Mouse (Mus musculus) brain, adult 10 weeks (tissue): ENCODE data around the gene Gmpr2. TPM values are rescaled to one million over a fixed set of nuclear protein-coding genes. Genes with fewer than 3 reads are reported as not detected.

Experiments used
- polyA plus RNA-seq: library from polyadenylated mRNA; stranded (reverse); fragments of 350-450 nt; fragmentation: Illumina TruSeq; extraction: RNeasy Lipid Tissue Mini Kit (QIAGEN cat#74804); gene quantifications from one replicate; pipeline ENCODE4 v1.2.3, GENCODE M21; 2015; ENCODE audit warnings: low read depth, low replicate concordance

Gene Gmpr2
- 36.9 TPM for polyA plus RNA-seq

DNA sequence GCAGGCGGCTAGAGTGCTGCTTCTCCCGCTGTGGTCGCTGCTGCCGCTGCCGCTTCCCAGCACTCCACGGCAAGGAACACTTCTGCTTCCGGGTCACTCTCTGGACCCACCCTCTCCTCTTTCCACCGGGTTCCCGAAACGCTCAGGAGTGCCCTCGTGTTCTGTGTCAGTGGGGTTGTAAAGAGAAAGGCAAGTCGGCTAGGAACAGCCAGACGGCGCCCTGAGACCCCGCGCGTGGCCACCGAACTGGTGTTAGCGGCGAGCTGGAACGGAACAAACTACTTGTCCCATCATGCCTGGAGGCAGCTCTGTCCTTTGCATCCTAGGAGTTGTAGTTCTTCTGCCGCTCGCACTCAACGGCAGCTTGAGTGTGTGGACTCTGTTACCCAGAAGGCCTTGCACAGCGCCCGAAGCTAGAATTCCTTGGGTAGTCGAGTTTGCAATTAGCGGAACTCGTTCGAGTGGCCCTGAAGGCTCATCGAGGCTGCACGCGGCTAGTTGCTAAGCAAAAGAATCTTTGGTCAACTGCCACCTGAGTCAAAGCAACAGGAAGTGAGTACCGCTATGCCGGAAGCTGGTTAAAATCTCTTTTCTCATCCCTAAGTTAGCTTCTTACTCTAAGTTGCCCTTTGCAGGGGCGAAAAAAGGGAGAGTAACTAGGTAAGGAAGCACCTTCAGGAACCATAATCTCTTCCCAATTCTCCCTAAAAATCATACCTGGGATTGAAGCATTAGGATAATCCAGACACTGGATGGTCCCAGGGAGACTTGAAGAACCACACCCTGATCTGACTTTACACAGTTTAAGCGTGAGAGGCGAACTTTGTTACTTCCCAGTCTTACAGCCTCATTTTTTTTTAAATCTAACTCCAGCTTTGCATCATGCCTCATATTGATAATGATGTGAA, at the start of gene Gmpr2, which contains the start of gene Nedd8:
Gmpr2 (plus strand) TSS at position 109 of the 908 bp plus-strand sequence.
Nedd8 (minus strand) TSS at position 292 of the 908 bp plus-strand sequence.

DNA sequence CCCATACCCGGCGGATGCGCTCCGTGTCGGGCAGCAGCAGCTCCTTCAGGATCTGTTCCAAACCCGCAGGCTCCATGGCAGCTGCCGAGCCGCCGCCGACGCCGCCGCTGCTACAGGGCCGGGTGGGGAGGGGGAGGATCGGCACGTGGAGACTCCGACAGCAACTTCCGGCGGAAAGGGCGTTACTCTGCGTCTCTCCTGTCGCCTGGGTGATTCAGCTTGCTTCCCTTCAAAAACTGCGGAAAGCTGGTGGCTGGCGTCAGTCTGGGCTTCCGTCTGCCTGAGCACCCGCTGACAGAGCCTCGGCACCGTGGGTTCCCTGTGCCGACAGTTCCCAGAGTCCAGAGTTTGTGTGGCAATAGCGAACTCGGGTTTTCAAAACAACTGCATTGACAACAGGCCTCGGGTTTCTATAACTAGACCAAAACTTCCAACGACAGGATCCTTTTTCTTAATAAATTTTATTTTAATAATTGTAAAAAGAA, 36.2 kb upstream of the Gmpr2 start, which contains the start of gene Ipo4:
Ipo4 (minus strand) TSS at position 435 of the 485 bp plus-strand sequence.

DNA sequence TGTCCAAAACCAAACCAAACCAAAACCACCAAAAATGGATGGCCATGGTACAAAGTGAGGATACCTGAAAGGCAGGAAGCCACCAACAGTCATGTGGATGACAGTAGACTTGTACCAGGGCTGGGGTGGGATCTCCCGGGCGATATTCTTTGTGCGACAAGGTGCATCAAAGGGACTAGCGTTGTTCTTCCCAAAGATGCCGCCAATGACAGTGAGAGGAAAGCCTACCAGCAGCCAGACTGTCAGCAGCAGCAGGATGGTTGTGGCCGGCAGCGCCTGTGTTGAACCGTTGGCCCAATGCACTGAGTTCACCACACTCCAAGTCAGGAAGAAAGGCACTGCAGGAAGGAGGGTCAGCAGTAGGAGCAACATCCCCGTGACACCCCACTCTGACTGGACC, 33.9 kb upstream of the Gmpr2 start, which contains the start of gene Gm49378:
Gm49378 (minus strand) TSS at position 101 of the 400 bp plus-strand sequence.

DNA sequence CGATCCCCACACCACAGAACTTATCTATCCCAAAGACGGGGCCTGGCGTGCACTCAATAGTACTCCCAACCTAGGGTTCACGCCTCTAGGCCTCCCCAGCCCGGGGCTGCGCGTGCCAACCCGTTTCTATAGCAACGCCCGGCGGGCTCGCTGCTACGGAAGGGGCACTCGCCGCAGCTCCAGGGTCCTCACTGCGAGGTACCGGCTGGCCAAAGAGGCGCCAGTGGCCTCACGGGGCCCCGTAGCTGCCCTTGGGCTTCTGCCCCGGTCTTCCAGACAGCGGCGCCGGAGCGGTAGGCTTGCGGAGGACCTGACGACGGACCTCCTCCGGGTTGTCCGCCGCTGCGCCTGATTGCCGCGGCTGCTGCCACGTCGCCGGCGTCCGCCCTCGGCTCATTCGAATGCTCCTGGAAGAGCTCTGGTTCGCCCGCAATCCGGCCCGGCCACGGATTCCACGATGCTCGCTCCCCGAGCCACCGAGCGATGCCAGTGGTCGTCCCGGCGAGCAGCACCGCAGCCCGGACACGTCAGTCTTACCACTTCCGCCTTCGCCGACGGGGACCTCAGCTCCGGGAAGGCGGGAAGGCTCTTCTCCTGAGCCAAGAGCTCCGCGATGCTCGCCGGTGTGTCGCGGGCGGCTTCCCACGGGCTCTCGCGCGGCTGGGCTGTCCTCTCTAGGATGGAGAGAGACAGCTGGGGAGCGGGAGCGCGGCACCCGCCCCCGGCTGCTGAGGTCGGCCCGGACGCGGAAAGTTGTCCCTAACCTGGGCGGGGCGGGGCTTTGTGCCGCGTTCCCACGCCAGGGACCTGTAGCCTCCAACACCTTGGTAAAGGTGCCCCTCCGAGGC, 28.5 kb upstream of the Gmpr2 start, which contains the start of gene Tm9sf1:
Tm9sf1 (minus strand) TSS at position 747 of the 848 bp plus-strand sequence.

DNA sequence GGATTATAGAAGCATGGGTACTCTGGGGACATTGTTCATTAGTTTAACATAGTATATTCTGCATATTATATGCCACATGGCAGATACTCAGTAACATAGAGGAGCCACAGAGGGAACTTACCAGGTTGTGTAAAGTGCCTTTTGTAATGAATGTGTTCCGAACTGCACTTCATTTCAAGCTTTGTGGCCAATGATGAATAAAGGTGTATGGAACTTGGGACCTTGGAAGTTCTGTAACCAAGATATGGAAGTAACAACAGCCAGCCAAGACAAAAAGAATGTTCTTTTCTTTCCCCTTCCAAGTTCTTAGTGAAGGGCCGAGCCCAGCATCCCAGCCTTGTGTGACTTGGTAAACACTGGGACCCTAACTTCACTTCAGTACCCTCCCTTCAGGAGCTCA, 21.9 kb upstream of the Gmpr2 start, which contains the start of gene Tssk4:
Tssk4 (plus strand) TSS at position 301 of the 400 bp plus-strand sequence.

DNA sequence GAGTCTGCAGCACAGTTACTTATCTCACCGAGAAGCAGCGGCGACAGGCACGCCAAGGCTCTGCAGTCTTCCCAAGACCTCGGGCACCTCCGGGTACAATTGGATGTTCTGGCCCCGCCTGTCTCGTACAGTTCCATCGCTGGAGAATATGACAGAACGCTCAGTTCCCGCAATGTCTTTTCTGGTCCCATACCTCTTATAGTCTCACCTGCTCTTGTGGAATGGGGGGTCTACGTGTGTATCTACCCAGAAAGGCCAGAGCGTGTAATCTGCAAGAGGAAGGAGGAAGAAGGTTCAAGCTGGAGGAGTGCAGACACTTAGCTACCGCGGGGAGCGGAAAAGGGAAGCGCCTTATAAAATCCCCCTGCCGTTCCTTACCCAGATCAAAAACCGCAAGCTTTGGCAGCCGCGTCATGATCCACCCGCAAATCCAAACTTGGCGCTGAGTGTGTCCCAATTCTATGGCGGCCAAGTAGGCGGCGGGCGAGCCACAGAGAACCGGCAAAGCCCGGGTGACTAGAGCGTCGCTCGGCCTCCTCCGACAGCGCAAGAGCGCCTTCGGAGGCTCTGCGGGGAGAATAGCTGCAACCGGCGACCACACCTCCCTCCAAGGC, 11.7 kb upstream of the Gmpr2 start, which contains the start of gene Mdp1:
Mdp1 (minus strand) TSS at position 549 of the 614 bp plus-strand sequence.

DNA sequence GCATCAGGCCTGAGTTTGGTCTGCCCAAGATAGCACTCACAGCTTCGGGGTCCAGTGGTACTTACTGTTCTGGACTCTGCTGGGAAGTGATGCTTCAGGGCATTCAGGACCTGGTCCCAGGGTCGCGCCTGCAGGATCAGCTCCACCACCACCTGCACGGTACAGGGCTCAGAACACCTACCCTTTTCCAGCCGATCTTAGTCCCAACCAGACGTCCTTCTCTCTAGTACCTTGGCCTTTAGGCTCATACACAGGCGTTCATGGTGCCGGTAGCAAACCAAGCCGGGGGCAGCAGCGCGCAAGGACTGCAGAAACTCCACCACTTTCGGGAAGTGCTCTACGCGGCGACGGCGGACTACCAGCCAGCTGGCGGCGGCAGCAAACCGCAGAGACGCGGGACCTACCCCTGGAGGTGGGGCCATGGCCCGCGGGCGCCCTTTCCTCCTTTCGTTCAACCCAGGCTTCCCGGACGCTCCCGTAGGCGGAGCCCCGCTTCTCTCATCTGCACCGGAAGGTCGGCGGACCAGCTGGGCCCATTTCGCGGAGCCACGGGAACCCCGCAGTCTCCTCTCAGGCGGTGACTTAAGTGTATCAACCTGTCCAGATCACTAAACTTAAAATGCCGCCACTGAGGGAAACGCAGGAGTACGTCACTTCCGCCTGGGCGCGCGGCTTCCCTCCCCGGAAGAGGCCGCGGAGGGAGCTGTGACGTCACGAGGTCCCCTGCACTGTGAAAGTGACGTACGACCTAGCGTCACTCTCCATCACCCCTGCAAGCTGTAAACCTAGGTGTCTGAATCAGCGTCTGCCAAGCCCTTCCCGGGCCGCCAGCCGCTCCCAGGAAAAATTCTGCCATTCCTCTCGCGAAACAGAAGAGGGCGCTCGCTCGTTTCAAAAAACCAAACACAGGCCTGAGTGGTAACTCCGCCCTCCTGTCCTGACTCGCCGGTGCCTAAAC, 9.7 kb downstream of the Gmpr2 start, which contains the start of gene Tinf2:
Tinf2 (minus strand) TSS at position 661 of the 958 bp plus-strand sequence.

DNA sequence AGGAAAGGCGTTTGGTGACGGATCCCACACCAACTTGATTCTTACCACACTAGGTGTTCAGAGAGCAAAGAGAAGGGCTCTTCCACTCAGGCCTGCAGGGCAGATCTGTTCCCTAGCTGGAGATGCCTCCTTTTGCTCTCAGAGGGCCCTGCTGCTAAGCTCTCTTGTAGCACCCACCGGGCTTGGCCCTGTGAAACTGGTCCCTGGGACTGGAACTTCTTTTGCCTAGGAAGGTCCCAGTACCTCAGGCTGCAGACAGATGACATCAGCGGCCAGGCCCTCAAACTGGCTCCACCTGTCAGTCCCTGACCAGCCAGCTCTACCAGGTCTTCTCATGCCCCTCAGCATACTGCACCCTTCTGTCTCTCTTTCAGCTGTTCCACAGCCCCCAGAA, 42.0 kb downstream of the Gmpr2 start, which contains the start of gene Tgm1:
Tgm1 (minus strand) TSS at position 198 of the 394 bp plus-strand sequence.

DNA sequence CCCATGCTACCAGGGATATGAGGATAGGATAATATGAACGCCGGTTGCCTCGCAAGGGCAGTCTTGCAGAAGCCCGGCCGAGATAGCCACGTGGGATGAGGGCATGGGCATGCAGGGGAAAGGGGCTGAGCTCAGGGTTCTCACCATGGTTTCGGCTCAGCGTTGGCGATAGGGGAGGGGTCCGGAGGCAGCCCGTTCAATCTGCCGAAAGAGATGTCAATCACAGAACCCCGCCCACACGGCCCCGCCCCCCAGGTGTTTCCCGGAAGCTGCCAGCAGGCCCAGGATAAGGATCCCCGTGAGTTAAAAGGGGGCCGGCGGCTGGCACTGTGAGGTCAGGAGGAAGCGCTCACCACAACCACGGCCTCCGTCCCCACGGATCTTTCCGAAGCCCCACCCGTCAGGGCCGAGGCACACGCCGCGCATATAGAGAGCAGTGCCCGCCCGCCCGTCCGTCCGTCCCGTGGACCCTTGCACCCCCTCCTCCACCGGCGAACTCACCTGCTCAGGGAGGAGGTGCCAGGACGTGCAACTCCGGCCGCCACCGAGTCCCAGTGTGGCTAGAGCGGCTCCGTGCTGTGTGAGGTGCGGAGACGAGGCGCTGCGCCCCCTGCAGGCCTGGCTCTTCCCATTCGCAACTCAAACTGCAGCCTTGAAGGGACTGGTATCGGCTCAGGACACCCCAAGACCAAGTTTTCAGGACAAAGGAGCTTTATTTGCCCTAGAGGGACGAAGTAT, 50.1 kb downstream of the Gmpr2 start, which contains the start of gene Rabggta:
Rabggta (minus strand) TSS at position 564 of the 738 bp plus-strand sequence.

Other genes with a start within 250 kb of the Gmpr2 start
- 22.7 TPM for gene Dhrs4, start 193.2 kb upstream of the Gmpr2 start, polyA plus RNA-seq
- 27.2 TPM for gene Carmil3, start 181.3 kb upstream of the Gmpr2 start, polyA plus RNA-seq
- gene Cpne6, start 161.5 kb upstream of the Gmpr2 start, polyA plus RNA-seq = 132 TPM
- 0.31 TPM for gene Nrl, start 147.0 kb upstream of the Gmpr2 start, polyA plus RNA-seq
- gene Pck2, start 131.7 kb upstream of the Gmpr2 start, polyA plus RNA-seq = 19.9 TPM
- 92.2 TPM for gene Dcaf11, start 111.9 kb upstream of the Gmpr2 start, polyA plus RNA-seq
- not detected for gene A730061H03Rik, start 111.5 kb upstream of the Gmpr2 start, polyA plus RNA-seq
- not detected for gene Fitm1, start 96.3 kb upstream of the Gmpr2 start, polyA plus RNA-seq
- gene Psme1, start 93.8 kb upstream of the Gmpr2 start, polyA plus RNA-seq = 73.4 TPM
- 54.3 TPM for gene Emc9, start 86.6 kb upstream of the Gmpr2 start, polyA plus RNA-seq
- gene Psme2, start 80.8 kb upstream of the Gmpr2 start, polyA plus RNA-seq = 78.9 TPM
- 18.8 TPM for gene Rnf31, start 80.2 kb upstream of the Gmpr2 start, polyA plus RNA-seq
- gene Irf9, start 68.4 kb upstream of the Gmpr2 start, polyA plus RNA-seq = 14.3 TPM
- 6.2 TPM for gene Rec8, start 53.9 kb upstream of the Gmpr2 start, polyA plus RNA-seq
- 62.3 TPM for gene Ipo4, start 36.0 kb upstream of the Gmpr2 start, polyA plus RNA-seq
- gene Gm49378, start 34.0 kb upstream of the Gmpr2 start, polyA plus RNA-seq = 1.6 TPM
- 32.2 TPM for gene Tm9sf1, start 28.1 kb upstream of the Gmpr2 start, polyA plus RNA-seq
- gene Tssk4, start 21.8 kb upstream of the Gmpr2 start, polyA plus RNA-seq = not detected
- gene Mdp1, start 11.4 kb upstream of the Gmpr2 start, polyA plus RNA-seq = 61.1 TPM
- 255 TPM for gene Nedd8, start 183 bp downstream of the Gmpr2 start, polyA plus RNA-seq
- gene Tinf2, start 9.9 kb downstream of the Gmpr2 start, polyA plus RNA-seq = 16.0 TPM
- not detected for gene Tgm1, start 42.0 kb downstream of the Gmpr2 start, polyA plus RNA-seq
- 47.6 TPM for gene Rabggta, start 50.3 kb downstream of the Gmpr2 start, polyA plus RNA-seq
- gene Dhrs1, start 73.7 kb downstream of the Gmpr2 start, polyA plus RNA-seq = 122 TPM
- gene Nop9, start 73.8 kb downstream of the Gmpr2 start, polyA plus RNA-seq = 6.9 TPM
- gene Cideb, start 86.5 kb downstream of the Gmpr2 start, polyA plus RNA-seq = 9.8 TPM
- 0.12 TPM for gene Ltb4r2, start 89.5 kb downstream of the Gmpr2 start, polyA plus RNA-seq
- gene Ltb4r1, start 94.0 kb downstream of the Gmpr2 start, polyA plus RNA-seq = not detected
- 5.3 TPM for gene Adcy4, start 112.2 kb downstream of the Gmpr2 start, polyA plus RNA-seq
- 0.25 TPM for gene Ripk3, start 116.9 kb downstream of the Gmpr2 start, polyA plus RNA-seq
- 2.3 TPM for gene Nfatc4, start 151.2 kb downstream of the Gmpr2 start, polyA plus RNA-seq
- 3.9 TPM for gene Nynrin, start 182.1 kb downstream of the Gmpr2 start, polyA plus RNA-seq
- gene Cbln3, start 212.5 kb downstream of the Gmpr2 start, polyA plus RNA-seq = 0.49 TPM
- 9.0 TPM for gene Khnyn, start 213.0 kb downstream of the Gmpr2 start, polyA plus RNA-seq
- 155 TPM for gene Sdr39u1, start 228.4 kb downstream of the Gmpr2 start, polyA plus RNA-seq